Mouse (Mus musculus): ENCODE measurements around the gene 1700125H20Rik.
"Not testable (repeated sequence)": the region's sequence is repeated elsewhere in the genome, so short reads cannot be mapped to it uniquely, and the experiment has no call there.

Gene 1700125H20Rik

GRCm38 (mm10) chr11:85170058-85170740 lies at the start of gene 1700125H20Rik:
TSS of gene 1700125H20Rik (plus strand) at chr11:85170404.
- peak; percentile 75; the same call in 1 of the 2 replicates for ATAC-seq (ENCODE audit: insufficient number of reproducible peaks, low FRiP score, low TSS enrichment)

GRCm38 (mm10) chr11:85122073-85122472 lies 48.1 kb upstream of the 1700125H20Rik start:
- no peak for ATAC-seq (ENCODE audit: insufficient number of reproducible peaks, low FRiP score, low TSS enrichment)

- no peak for ATAC-seq (ENCODE audit: insufficient number of reproducible peaks, low FRiP score, low TSS enrichment)
Observed at GRCm38 (mm10) chr11:85123267-85123992, 46.8 kb upstream of the 1700125H20Rik start.

GRCm38 (mm10) chr11:85126257-85127102 lies 43.7 kb upstream of the 1700125H20Rik start:
- ATAC-seq (ENCODE audit: insufficient number of reproducible peaks, low FRiP score, low TSS enrichment): no peak

- ATAC-seq (ENCODE audit: insufficient number of reproducible peaks, low FRiP score, low TSS enrichment): no peak
Observed at GRCm38 (mm10) chr11:85128883-85129282, 41.3 kb upstream of the 1700125H20Rik start.

GRCm38 (mm10) chr11:85131542-85131941 lies 38.7 kb upstream of the 1700125H20Rik start:
- ATAC-seq (ENCODE audit: insufficient number of reproducible peaks, low FRiP score, low TSS enrichment): no peak

GRCm38 (mm10) chr11:85138776-85139474 lies 31.3 kb upstream of the 1700125H20Rik start:
- ATAC-seq (ENCODE audit: insufficient number of reproducible peaks, low FRiP score, low TSS enrichment): no peak

GRCm38 (mm10) chr11:85139581-85140540 lies 30.3 kb upstream of the 1700125H20Rik start, which contains the start of gene Usp32:
TSS of gene Usp32 (minus strand) at chr11:85140161.
- peak; percentile 96 for ATAC-seq (ENCODE audit: insufficient number of reproducible peaks, low FRiP score, low TSS enrichment)

- ATAC-seq (ENCODE audit: insufficient number of reproducible peaks, low FRiP score, low TSS enrichment): no peak
Observed at GRCm38 (mm10) chr11:85152256-85152930, 17.8 kb upstream of the 1700125H20Rik start.

GRCm38 (mm10) chr11:85157301-85157700 lies 12.9 kb upstream of the 1700125H20Rik start:
- no peak for ATAC-seq (ENCODE audit: insufficient number of reproducible peaks, low FRiP score, low TSS enrichment)

GRCm38 (mm10) chr11:85163014-85163413 lies 7.2 kb upstream of the 1700125H20Rik start:
- not testable (repeated sequence) for ATAC-seq (ENCODE audit: insufficient number of reproducible peaks, low FRiP score, low TSS enrichment)

GRCm38 (mm10) chr11:85164371-85164770 lies 5.8 kb upstream of the 1700125H20Rik start:
- ATAC-seq (ENCODE audit: insufficient number of reproducible peaks, low FRiP score, low TSS enrichment): no peak

GRCm38 (mm10) chr11:85167503-85167902 lies 2.7 kb upstream of the 1700125H20Rik start:
- ATAC-seq (ENCODE audit: insufficient number of reproducible peaks, low FRiP score, low TSS enrichment): no peak

- ATAC-seq (ENCODE audit: insufficient number of reproducible peaks, low FRiP score, low TSS enrichment): no peak
Observed at GRCm38 (mm10) chr11:85170833-85171232, 629 bp downstream of the 1700125H20Rik start.

GRCm38 (mm10) chr11:85175941-85176340 lies 5.7 kb downstream of the 1700125H20Rik start:
- no peak for ATAC-seq (ENCODE audit: insufficient number of reproducible peaks, low FRiP score, low TSS enrichment)

- no peak for ATAC-seq (ENCODE audit: insufficient number of reproducible peaks, low FRiP score, low TSS enrichment)
Observed at GRCm38 (mm10) chr11:85177761-85178160, 7.6 kb downstream of the 1700125H20Rik start.

- ATAC-seq (ENCODE audit: insufficient number of reproducible peaks, low FRiP score, low TSS enrichment): no peak
Observed at GRCm38 (mm10) chr11:85178413-85178812, 8.2 kb downstream of the 1700125H20Rik start.

GRCm38 (mm10) chr11:85182617-85183283 lies 12.5 kb downstream of the 1700125H20Rik start:
- ATAC-seq (ENCODE audit: insufficient number of reproducible peaks, low FRiP score, low TSS enrichment): peak; percentile 83; the same call in 1 of the 2 replicates
